Mouse (Mus musculus) retina, adult 2 months (tissue): ENCODE measurements around the gene Epha4.

Experiments used
- DNase-seq: peaks from one replicate; pipeline ENCODE4 v3.0.0-alpha.2; 2012; ENCODE audit warnings: low read depth, low spot score

Gene Epha4

GRCm38 (mm10) chr1:77512431-77513195, 2.3 kb downstream of the Epha4 start:
- no peak for DNase-seq

DNA sequence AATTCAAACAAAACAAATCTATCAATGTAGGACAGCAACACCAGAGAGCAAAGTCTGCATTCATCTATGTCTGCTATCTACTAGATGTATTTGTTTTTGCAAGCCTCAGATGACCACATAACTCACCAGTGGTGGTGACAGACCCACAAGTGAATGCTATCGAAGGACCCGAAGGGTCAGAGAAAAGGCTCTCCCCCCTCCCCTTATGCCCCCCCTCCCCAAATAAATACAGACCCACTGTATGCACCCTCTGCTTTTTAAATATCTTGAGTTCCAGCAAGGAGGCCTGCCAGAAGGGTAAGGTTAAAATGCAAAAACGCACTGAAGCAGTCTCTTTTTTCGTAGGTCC, 2.9 kb downstream of the Epha4 start:
- no peak for DNase-seq

GRCm38 (mm10) chr1:77511372-77512058, 3.4 kb downstream of the Epha4 start:
- DNase-seq, result no peak

DNA sequence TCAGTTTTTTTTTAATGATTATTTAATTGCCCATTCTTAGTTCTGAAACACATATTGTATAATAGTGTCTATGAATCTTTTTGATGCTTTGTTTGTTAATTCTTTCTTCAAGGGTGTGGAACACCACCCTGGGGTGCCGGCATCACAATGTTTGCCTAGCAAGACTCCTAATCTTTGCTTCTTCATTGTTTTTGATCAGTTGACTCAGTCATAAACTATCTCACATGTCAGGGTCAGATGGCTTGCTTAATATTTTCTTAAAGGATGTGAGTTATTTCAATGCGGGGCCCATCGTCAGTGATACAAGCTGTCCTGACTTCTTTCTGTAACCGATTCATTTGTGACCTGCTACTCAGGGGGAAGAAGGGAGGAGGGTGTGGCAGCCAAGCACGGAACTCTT, 4.3 kb downstream of the Epha4 start:
- DNase-seq, result no peak

- no peak for DNase-seq
These were observed 8.1 kb downstream of the Epha4 start for GRCm38 (mm10) chr1:77506856-77507200.

DNA sequence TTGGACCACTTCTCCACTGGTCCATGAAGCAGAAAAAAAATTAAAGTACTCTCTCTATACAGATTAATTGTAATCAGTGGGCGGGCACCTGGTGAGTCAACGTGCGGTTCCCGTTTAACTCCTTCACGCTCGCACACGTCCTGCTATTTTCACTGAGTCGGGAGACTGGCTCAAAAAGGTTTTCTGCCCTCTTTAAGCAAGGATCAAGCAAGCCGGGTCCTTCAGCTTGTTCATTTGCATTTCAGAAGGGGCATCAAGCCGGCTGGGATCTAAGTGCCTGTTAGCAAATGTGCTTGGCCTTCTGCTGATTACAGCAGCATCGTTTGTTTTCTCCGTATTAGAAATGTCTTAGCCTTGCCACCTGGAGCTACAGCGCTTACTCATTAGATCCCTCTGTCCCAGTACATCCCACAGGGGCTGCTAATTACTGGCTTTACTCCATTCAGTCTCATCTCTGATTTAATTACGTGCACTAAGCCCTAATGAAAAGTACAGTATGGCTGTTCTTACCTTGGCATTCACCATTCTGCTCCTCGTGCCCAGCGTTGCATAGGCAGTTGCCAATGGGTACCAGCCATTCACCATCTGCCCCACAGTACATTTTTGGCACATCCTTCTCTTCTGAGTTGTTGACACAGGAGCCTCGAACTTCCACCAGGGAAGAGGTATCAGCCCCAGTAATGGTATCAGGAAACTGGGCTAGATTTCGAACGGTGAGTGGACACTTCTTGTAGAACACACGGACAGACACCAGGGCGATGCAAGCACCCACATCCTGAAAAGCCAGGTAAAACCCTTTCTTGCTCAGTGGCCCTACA, 8.6 kb downstream of the Epha4 start:
- no peak for DNase-seq

DNA sequence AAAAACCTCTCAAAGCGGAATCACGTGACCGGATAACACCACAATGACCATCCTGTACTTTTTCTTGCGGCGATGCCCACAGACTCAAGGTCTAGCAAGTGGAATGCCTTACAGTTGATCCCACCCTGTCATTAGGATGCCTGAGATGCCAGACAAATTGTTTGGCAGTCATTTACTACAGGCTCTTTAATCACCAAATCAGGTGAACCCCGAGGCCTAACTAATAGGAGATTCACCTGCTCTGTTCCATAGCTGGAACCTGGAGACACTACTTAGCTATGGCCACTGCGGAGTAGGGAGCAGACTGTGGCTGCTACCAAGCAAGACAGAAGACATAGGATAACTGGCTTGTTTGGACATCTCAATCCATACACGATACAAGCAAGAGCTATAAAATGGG, 9.6 kb downstream of the Epha4 start:
- DNase-seq, result no peak

- DNase-seq, result no peak
These were observed 10.1 kb downstream of the Epha4 start for GRCm38 (mm10) chr1:77504813-77505212.

DNA sequence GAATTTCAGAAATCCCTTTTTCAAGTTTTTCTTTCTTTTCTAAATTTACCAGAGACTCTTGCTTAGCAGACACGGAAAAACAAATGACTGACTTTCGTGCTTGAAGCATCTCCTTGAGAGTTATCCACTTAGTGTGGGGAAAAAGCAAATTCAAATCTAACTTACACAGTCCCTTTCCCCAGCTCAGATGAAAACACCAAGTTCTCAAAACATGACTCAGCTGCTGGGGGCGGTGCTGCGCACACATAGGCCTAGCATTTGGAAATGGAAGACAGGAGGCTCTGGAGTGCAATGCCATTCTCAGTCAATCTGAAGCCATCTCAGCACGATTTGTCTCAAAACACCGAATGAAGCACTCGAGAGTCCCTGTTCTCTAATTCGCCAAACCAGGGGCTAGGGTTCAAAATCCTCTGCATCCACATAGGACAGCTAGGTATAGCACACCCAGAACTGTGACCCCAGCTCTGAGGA, 11.1 kb downstream of the Epha4 start:
- no peak for DNase-seq

DNA sequence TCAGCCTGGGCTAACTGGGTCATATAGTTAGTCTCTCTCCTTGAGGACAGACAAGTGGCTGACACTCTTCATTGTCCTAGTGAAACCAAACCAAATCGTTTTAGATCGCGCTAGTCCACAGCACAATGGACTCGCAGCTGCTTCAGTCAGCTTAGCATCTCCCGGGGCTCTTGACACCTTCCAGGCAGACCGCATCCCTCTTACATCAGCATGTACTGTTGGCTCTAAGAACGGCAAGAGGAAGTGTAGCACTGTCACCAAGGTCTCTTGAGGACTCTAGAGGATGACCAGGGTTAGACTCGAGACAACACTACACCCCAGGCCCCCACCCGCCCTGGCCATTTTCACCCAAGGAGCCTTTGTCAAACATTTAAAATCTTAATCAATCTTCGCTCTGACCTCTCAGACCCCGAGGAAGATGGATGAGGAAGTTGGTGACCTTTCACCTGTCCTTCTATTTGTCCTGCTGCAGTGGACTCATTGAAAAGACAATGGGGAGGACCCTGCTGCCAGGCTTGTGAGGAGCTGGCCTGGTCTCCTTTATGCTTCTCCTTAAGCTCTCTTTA, 12.3 kb downstream of the Epha4 start:
- no peak for DNase-seq

DNA sequence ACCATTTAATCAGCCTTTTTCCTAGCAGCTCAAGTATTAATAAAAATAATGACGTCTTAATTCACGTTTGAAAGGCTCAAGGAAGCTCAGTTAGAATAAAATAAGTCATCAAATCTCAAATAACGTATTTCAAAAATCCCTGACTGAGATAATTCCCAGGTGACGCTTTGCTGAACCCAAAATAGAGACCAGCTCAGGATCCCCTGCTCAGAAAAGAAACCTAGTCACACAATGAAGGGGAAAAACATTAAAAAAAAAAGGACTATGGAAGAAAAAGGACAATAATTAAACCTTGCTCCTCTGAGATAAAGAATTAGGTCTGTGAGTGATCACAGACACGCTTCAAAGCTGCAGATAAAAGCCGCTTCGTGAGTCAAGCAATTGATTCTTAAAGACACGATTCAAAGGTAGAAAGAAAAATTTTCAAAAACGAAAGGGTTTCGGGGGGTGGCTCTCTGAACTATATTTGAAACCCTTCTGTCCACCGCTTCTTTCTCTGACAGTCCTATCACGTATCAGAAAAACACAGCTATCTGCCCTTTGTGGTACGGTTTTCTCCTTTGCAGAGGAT, 13.4 kb downstream of the Epha4 start:
- DNase-seq, result no peak

DNA sequence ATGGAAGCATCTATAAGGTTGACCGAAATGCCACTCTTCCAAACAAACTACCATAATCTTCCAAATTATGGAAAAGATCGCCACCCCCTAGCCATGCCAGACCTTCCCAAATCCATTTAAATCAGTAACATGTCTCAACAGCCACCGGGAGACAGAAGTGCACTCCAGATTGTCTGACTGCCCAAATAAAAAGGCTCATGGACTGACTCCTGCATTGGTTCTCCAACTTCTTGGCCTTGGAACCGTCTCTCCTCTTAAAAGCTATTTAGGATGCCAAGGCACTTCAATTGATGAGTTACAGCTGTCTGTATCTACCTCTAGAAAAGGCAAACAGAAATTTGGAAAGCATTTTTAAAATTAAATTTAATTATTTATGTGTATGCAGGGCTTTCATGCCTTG, 17.4 kb downstream of the Epha4 start:
- no peak for DNase-seq

DNA sequence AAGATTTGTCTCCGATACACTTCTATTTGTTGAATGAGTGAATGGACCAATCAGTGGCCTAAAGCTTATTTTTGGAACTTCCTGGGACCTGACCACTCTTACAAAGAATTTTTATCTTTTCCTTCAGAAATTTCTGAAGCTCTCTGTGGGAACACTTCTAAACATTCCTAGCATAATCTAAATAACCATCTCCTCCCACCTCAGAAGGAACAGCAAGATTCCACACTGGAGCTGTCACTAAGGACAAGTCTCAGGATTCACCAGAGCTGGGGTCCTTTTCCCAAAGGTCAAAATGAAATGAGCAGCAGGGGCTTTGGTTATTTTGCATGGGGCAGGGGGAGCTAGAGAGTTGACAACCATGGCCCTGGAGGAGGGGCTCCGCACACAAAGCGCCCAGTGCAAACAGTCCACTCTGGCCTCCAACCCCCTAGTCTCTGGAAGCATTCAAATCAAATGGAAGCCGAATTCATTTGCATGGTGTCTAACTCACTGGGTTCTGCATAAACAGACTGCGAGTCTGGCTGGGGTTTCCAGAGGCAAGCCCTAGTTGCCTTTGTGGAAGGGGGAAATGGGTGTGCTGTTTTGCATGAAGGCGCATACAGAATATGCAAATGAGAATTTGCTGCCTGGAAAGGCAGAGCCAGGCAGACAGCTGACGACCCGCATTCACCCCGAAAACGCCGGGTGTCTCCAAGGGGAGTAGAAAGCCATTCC, 18.3 kb downstream of the Epha4 start:
- no peak for DNase-seq

DNA sequence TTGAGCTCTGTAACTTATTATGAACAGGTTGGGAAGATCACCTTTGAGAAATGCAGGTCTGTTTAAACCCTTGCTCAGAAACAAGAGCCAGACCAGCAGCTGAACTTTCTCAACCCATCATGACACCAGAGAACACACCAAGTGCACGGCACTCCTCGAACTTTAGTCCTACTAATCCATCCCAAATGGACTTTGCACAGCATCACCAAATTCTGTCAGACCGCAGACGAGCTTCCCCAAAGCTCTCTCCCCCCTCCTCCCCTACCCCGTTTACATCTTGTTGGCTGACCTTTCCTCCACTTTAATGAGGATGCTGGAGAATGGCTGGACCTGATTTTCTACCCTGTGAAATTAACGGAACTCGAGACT, 19.1 kb downstream of the Epha4 start:
- no peak for DNase-seq

DNA sequence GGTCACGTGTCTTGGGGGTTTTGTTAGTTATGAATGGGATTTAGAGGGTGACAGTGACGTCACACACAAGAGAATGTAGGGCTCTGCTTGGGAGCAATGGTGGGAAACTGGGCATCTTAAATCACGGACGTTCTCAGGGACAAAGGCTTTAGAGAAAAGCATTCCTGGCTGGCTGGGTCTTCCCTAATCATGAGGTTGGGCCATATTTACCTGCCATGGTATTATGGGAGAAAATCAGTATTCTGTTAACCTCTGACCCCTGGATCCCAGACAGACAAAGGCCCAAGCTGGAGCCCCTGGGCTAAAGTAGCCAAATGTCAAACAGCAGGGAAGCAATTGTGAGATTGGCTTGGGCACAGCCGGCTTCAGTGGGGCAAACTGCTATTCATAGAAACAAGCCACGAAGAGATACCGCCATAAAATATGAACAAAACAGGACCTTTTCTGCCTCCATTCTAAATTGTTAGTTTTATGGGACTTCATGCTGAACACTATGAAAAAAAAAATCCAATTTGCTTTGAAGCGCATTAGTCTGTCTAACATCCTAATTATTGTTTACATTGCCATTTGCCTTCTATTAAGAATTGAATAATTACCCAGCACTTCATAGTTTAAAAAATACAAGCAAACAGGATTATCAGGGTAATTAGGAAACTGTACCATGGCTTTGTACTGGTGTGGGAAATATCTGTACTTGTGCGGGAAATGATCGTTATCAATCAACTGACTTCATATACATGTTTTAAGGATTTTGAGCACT, 19.7 kb downstream of the Epha4 start:
- DNase-seq, result no peak

GRCm38 (mm10) chr1:77493841-77494635, 20.9 kb downstream of the Epha4 start:
- DNase-seq, result no peak

- no peak for DNase-seq
These were observed 24.7 kb downstream of the Epha4 start for GRCm38 (mm10) chr1:77490166-77490565.

DNA sequence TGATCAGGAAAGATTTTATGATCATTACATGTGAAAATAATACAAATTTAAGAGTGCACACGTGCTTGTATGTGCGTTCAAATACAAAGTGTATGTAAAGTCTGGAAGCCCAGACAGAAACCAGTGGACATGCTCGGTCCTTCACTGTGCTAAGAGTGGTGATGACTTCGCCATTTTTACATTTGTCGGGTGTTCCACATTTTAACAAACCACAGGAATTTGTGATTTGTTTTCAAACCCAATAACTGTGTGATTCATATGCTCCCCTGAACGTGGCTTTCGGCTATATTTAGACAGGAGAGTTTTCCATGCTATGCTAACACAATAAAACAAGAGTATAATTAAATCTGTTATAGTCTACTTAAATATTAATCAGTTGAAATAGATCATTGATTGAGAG, 25.5 kb downstream of the Epha4 start:
- no peak for DNase-seq

DNA sequence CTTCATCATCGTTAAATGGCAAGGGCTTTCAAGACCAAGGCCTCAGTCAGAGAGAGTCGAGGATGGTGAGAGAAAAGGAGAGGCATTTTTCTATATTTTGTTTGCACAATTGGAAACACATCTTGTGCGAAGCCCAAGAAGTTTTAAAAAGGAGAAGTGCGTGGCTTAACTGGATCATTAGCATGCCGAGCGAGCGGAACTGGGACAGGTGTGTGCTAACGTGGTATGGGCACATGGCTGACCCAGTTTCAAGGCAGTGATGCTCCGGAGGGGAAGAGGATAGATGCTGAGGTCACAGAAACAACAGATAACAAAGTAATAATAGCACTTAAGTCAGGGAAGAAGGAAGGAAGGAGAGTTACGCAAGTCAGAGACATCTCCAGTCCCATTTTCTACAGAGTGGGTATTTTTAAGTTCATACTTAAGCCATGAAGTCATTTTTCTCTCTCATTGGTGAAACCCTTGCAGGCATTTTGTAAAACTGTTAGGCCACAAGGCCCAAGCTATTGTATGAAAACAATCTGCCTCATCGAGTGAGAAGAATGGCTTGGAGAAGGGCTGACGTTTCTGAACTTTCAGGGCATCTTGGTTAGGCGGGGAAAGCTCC, 26.9 kb downstream of the Epha4 start:
- no peak for DNase-seq
